Mouse (Mus musculus) cerebellum, adult 2 months (tissue): ENCODE measurements at regions not wholly inside any gene's neighbourhood (a gene's known extent, or its start where the extent isn't known, plus 50 kb on each side); places are given as distances from the start of the nearest gene placed in this dataset.

Experiments used
- DNase-seq, 2 experiments: peaks; one replicate each; pipeline ENCODE4 v3.0.0; 2021
- H3K27ac ChIP-seq: fragments of 200-500 bp; 2 replicates; pipeline ENCODE4 v1.5.1; 2012; ENCODE audit warnings: low read length, control low read depth, inconsistent platforms; ENCODE audit not compliant: insufficient read depth
- H3K27me3 ChIP-seq: fragments of 200-500 bp; 2 replicates; pipeline ENCODE4 v1.6.1; 2012; ENCODE audit warnings: inconsistent platforms, mild to moderate bottlenecking, low read length, moderate library complexity; ENCODE audit not compliant: control insufficient read depth, insufficient read depth
- H3K4me1 ChIP-seq: fragments of 200-500 bp; 2 replicates; pipeline ENCODE4 v1.6.1; 2011; ENCODE audit warnings: low read length; ENCODE audit not compliant: control insufficient read depth, insufficient read depth
- H3K4me3 ChIP-seq: fragments of 200-500 bp; replicated peaks from 2 replicates; pipeline ENCODE3; 2011; ENCODE audit warnings: mild to moderate bottlenecking, low read depth, low read length, control low read depth; ENCODE audit not compliant: insufficient read depth
- CTCF ChIP-seq: fragments of 200-500 bp; IDR thresholded peaks from 2 replicates; pipeline ENCODE4 v1.5.1; 2011; ENCODE audit warnings: low read depth, mild to moderate bottlenecking, control low read depth, low read length, moderate library complexity, borderline replicate concordance; ENCODE audit not compliant: insufficient read depth
- POLR2A ChIP-seq: fragments of 200-500 bp; IDR thresholded peaks from 2 replicates; pipeline ENCODE4 v1.6.1; 2011; ENCODE audit warnings: low read length, control low read depth, borderline replicate concordance; ENCODE audit not compliant: insufficient read depth
- WGBS: fragments of 180-500 bp; shearing (Covaris S2); methylation state at CpG from one replicate; pipeline ENCODE4 v1.1.7; 2018; 5-methylcytosine and 5-hydroxymethylcytosine counted together

DNA sequence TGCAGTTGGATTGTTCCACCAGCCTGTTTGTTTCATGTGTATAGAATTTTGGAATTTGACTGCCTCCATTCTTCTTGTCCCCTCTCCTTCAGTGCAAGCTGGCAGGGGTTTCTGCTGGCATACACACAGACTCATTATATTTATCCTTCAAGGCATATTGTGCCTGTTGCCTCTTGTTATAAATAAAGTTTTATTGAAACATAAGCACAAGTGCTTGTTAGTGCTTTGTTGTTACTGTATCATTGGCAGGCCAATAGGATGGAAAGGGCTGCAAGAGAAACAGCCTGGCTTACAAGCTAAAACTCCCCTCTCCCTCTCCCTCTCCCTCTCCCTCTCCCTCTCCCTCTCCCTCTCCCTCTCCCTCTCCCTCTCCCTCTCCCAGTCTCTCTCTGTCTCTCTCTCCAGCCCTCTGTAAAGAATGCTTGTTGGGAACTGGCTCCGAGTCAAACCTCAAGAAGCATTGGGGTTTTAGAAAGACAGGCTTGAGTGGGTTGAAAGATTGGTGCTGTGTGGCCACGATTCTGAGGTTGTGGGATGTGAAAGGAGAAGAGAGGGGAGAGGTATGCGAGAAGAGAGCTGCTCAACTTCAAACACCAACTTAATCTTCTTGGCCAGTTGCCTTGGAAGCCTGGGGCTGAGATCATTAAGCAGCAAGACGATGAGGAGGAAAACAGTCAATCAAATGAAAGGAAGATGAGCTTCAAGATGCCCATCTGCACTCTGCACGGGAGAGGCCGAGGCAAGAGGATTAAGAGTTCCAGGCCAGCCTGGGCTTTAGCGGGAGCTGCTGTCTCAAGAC, 258.1 kb upstream of the Prok2 start:
- H3K27ac ChIP-seq, result no peak overlapping the region
- 71% methylated on average over 7 of the region's 7 CpGs for WGBS
- no peak for DNase-seq
- no peaks in the 10 kb centered on the region for H3K4me1 ChIP-seq
- no peak overlapping the region for H3K4me3 ChIP-seq
- no peak for TF ChIP-seq POLR2A
- TF ChIP-seq CTCF, result no peak
- H3K27me3 ChIP-seq, result no peaks in the 10 kb centered on the region

DNA sequence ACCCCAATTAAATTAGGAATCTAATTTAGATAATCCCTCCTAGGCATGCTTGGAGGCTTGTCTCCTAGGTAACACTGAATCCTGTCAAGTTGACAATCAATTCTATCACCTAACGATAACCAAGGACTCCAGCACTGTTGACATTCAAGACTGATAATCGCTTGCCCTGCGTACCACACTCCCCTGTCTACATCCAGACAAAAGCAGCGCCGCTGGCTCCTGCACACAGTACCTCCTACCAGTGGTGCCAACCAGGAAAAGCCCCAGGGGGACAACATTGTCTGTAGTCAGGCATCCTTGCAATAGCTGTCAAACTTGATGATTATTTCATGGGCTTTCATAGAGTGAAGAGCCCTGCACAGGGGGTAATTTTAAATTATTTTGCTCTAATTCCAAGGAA, 253.4 kb upstream of the Prok2 start:
- WGBS, result 84% methylated on average over 5 of the region's 5 CpGs

DNA sequence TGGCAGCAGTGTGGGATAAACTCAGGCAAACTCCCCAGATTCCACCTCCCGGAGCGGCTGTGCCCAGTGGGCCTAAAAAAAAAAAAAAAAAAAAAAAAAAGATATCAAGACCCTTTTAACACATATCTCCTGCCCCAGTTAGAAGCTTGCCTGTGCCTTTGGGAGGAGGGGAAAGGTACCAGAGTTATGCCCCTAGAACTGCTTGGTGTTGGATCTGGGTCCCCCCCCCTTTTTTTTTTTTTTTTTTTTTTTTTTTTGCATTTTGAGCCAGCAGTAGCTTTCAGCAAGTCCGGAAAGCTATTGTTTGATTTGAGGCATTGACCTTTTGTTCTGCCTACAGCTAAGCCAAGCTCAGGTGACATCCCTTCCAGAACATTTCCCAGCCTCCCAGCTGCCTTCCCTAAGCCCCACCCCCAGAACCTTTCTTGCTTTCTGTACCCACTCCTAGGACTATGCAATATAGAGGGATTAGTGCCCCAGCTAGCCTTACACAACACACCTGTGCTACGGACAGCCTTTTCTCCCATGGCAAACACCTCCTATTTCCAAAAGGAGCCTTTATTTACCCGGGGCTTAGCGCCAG, 252.1 kb upstream of the Prok2 start:
- Histone ChIP-seq H3K4me3 (no peak overlapping the region), H3K4me1 (peaks cover 12% of the 10 kb centered on the region), H3K27ac (no peak overlapping the region), H3K27me3 (no peaks in the 10 kb centered on the region)
- TF ChIP-seq POLR2A (no peak), CTCF (no peak)
- DNase-seq, result no peak
- WGBS, result 92% methylated on average over 6 of the region's 6 CpGs

More for the DNA sequence above, 253.4 kb upstream of the Prok2 start:
- Histone ChIP-seq H3K27me3 (no peaks in the 10 kb centered on the region), H3K27ac (no peak overlapping the region), H3K4me1 (peaks cover 4% of the 10 kb centered on the region), H3K4me3 (no peak overlapping the region)
- TF ChIP-seq POLR2A (no peak), CTCF (no peak)
- DNase-seq, result no peak

DNA sequence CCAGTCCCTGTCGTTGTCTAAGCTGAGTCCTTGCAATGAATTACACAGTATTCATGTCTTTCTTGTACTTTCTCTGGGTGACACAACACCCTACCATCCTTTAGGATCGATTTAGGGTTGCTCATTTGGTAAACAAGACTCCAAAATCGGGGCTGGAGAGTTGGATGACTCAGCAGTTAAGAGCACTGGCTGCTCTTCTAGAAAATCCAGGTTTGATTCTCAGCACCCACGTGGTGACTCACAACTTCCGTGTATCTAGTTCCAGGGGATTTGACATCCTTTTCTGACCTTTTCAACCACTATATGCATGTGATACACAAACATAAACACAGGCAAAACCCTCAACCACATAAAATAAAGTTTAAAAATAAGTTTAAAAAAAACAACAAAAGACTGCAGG, 250.0 kb upstream of the Prok2 start:
- TF ChIP-seq CTCF (no peak), POLR2A (no peak)
- H3K4me1 ChIP-seq, result peaks cover 28% of the 10 kb centered on the region
- H3K4me3 ChIP-seq, result no peak overlapping the region
- no peak overlapping the region for H3K27ac ChIP-seq
- WGBS, result 92% methylated on average over 5 of the region's 5 CpGs
- no peaks in the 10 kb centered on the region for H3K27me3 ChIP-seq
- no peak for DNase-seq

GRCm38 (mm10) chr6:99975486-99975885, 249.3 kb upstream of the Prok2 start:
- Histone ChIP-seq H3K4me1 (peaks cover 30% of the 10 kb centered on the region), H3K27me3 (no peaks in the 10 kb centered on the region), H3K27ac (no peak overlapping the region), H3K4me3 (no peak overlapping the region)
- peak; percentile 42 to 60 for DNase-seq
- WGBS, result 52% methylated on average over 7 of the region's 7 CpGs
- TF ChIP-seq POLR2A (no peak), CTCF (no peak)

DNA sequence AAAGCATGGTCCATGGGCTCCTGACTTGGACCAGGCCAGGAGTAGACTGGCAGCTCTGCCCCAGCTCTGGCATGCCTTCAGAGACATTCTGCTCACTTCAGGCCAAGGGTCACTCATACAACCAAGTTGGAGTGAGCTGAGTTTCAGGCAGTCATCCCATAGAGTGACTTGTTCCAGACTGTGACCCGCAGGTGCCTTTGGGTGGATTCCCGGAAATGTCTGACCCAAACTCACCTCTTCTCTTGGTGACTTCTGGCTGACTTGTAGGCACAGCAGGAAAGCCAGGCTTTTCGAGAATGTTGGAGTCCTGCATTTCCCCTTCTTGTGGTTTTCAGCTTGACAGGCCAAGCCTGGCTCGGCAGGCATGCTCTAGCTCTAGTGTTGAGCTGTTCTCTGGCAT, 248.3 kb upstream of the Prok2 start:
- peak; percentile 43 to 48 for DNase-seq
- TF ChIP-seq CTCF, result no peak
- Histone ChIP-seq H3K27me3 (no peaks in the 10 kb centered on the region), H3K27ac (no peak overlapping the region), H3K4me3 (no peak overlapping the region), H3K4me1 (peaks cover 36% of the 10 kb centered on the region)
- 38% methylated on average over 4 of the region's 4 CpGs for WGBS

DNA sequence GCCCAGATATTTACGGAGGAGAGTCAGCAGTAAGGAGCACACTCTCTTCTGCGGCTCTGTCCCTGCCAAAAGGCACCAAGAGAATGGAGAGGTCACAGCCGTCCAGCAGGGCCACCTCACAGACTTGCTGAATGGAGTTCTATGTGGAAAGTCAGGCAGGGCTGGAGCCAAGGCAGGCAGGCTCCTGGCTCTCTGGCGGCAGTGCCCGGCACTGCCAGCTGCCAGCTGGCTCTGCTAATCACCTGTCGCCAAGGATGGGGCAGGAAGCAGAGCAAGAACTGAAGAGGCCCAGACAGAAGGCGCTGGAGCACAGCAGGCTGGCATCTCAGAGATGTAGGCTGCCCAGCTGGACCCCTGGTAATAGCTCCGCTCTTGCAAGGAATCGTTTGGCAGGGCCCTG, 245.2 kb upstream of the Prok2 start:
- 0 out of 2 replicates have a peak, but pooled peaks have one; percentile 12 for TF ChIP-seq CTCF
- no peak for TF ChIP-seq POLR2A
- no peak overlapping the region for H3K27ac ChIP-seq

DNA sequence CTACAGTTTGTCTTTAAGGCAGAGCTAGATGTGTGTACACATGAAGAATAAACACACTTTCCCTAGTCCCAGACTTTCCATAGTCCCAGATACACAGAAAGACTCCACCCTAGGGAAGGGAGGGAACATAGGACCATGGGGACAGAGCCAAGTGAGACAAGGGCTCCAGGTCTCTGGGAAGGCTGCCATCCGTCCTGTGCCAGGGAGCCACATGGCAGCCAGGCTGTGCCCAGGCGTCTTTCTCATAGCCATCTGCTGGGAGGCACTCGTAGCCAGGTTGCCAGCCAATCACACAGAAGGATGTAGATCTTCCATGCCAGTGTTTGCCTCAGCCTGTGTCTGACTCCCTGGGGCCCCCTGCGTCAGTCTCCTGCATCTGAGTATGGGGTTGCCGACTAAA, 242.7 kb upstream of the Prok2 start:
- WGBS, result 5% methylated on average over 5 of the region's 5 CpGs
- H3K27ac ChIP-seq, result no peak overlapping the region
- peaks cover 44% of the 10 kb centered on the region for H3K4me1 ChIP-seq
- H3K27me3 ChIP-seq, result no peaks in the 10 kb centered on the region
- peak overlapping the region; percentile 4 for H3K4me3 ChIP-seq
- peak; percentile 99 for DNase-seq
- no peak for TF ChIP-seq CTCF
- TF ChIP-seq POLR2A, result no peak

More for the DNA sequence above, 245.2 kb upstream of the Prok2 start:
- 2% methylated on average over 9 of the region's 9 CpGs for WGBS
- DNase-seq, result peak; percentile 83 to 91
- Histone ChIP-seq H3K4me3 (no peak overlapping the region), H3K27me3 (no peaks in the 10 kb centered on the region), H3K4me1 (peaks cover 50% of the 10 kb centered on the region)
